Mouse (Mus musculus) hindbrain, embryonic 11.5 days (tissue): ENCODE results near the gene Slf2. TPM values are rescaled to one million over a fixed set of nuclear protein-coding genes. Genes with fewer than 3 reads are reported as not detected.

ENCODE experiments used
- ATAC-seq: fragments of 200-750 bp; cut with Nextera tagmentation; 2 replicates; pipeline ENCODE4 v1.8.0; 2017; ENCODE audit warnings: mild to moderate bottlenecking, moderate TSS enrichment, moderate library complexity; ENCODE audit not compliant: low FRiP score
- DNase-seq: peaks from one replicate; pipeline ENCODE4 v3.0.0-alpha.2; 2015; ENCODE audit warnings: low spot score
- H3K27ac ChIP-seq: fragments of 300-500 bp; sonication (generic); 2 replicates; pipeline ENCODE4 v1.5.1; 2014; ENCODE audit warnings: mild to moderate bottlenecking, low read depth, low read length
- H3K27me3 ChIP-seq: fragments of 300-500 bp; sonication (generic); 2 replicates; pipeline ENCODE4 v1.6.1; 2014; ENCODE audit warnings: mild to moderate bottlenecking, low read length, moderate library complexity, mixed read lengths; ENCODE audit not compliant: control insufficient read depth, insufficient read depth
- H3K36me3 ChIP-seq: fragments of 300-500 bp; sonication (generic); 2 replicates; pipeline ENCODE4 v1.6.1; 2014; ENCODE audit warnings: mild to moderate bottlenecking, low read length, moderate library complexity, mixed read lengths; ENCODE audit not compliant: control insufficient read depth, insufficient read depth
- H3K4me1 ChIP-seq: fragments of 300-500 bp; sonication (generic); replicated peaks from 2 replicates; pipeline ENCODE4 v1.6.1; 2014; ENCODE audit warnings: low read length, mixed read lengths; ENCODE audit not compliant: control insufficient read depth, insufficient read depth
- H3K4me2 ChIP-seq: fragments of 300-500 bp; sonication (generic); replicated peaks from 2 replicates; pipeline ENCODE4 v1.6.1; 2014; ENCODE audit warnings: mild to moderate bottlenecking, low read depth, low read length
- H3K4me3 ChIP-seq: fragments of 300-500 bp; sonication (generic); 2 replicates; pipeline ENCODE4 v1.5.1; 2014; ENCODE audit warnings: low read depth, low read length
- H3K9ac ChIP-seq: fragments of 300-500 bp; sonication (generic); 2 replicates; pipeline ENCODE4 v1.6.1; 2014; ENCODE audit warnings: low read depth, low read length
- H3K9me3 ChIP-seq: fragments of 300-500 bp; sonication (generic); 2 replicates; pipeline ENCODE4 v1.6.1; 2016; ENCODE audit warnings: low read length; ENCODE audit not compliant: control insufficient read depth
- WGBS: fragments of 180-500 bp; shearing (Covaris S2); extraction: QIAGEN DNeasy Blood & Tissue Kit; methylation state at CpG from one replicate; pipeline ENCODE4 v1.1.7; 2014; 5-methylcytosine and 5-hydroxymethylcytosine counted together
- polyA plus RNA-seq: library from polyadenylated mRNA; unstranded; fragments of >200 nt; fragmentation: Nextera tagmentation; extraction: Ambion mirVana; gene quantifications from 2 replicates; pipeline ENCODE4 v1.2.1, GENCODE M21; 2014

The Slf2 gene
- polyA plus RNA-seq, 1 experiment from 2014 or later: 44.7 TPM

- H3K36me3 ChIP-seq: no peaks in the 10 kb centered on the region
- no peaks in the 10 kb centered on the region; the same call in 1 of the 2 replicates for H3K4me1 ChIP-seq
- H3K27me3 ChIP-seq: no peaks in the 10 kb centered on the region; the same call in 1 of the 2 replicates
- no peak for ATAC-seq
- no peak for DNase-seq
- H3K4me2 ChIP-seq: no peak overlapping the region
- H3K9ac ChIP-seq: no peak overlapping the region
- no peaks in the 10 kb centered on the region for H3K9me3 ChIP-seq
- no peak overlapping the region for H3K4me3 ChIP-seq
- no peak overlapping the region for H3K27ac ChIP-seq
- WGBS: 66% methylated on average over 6 of the region's 6 CpGs
Observed at GRCm38 (mm10) chr19:44903343-44904000, 27.5 kb upstream of the Slf2 start.

GRCm38 (mm10) chr19:44904141-44904720 is 26.7 kb upstream of the Slf2 start:
- DNase-seq (no peak), ATAC-seq (no peak)
- WGBS: 35% methylated on average over 6 of the region's 6 CpGs
- Histone ChIP-seq H3K27ac (no peak overlapping the region), H3K27me3 (no peaks in the 10 kb centered on the region; the same call in 1 of the 2 replicates), H3K4me2 (no peak overlapping the region), H3K36me3 (no peaks in the 10 kb centered on the region), H3K4me3 (no peak overlapping the region), H3K9me3 (no peaks in the 10 kb centered on the region), H3K4me1 (no peaks in the 10 kb centered on the region; the same call in 1 of the 2 replicates), H3K9ac (no peak overlapping the region)

- no peaks in the 10 kb centered on the region; the same call in 1 of the 2 replicates for H3K4me1 ChIP-seq
Observed at GRCm38 (mm10) chr19:44905316-44905715, 25.6 kb upstream of the Slf2 start.

GRCm38 (mm10) chr19:44907851-44908690 is 22.9 kb upstream of the Slf2 start:
- no peak overlapping the region for H3K27ac ChIP-seq
- no peak for ATAC-seq

More at GRCm38 (mm10) chr19:44905316-44905715, 25.6 kb upstream of the Slf2 start:
- DNase-seq (no peak), ATAC-seq (no peak)
- no peak overlapping the region for H3K4me3 ChIP-seq
- H3K9me3 ChIP-seq: no peaks in the 10 kb centered on the region
- WGBS: 22% methylated on average over 4 of the region's 4 CpGs
- H3K27me3 ChIP-seq: no peaks in the 10 kb centered on the region; the same call in 1 of the 2 replicates
- no peak overlapping the region for H3K4me2 ChIP-seq
- H3K36me3 ChIP-seq: no peaks in the 10 kb centered on the region
- no peak overlapping the region for H3K27ac ChIP-seq
- H3K9ac ChIP-seq: no peak overlapping the region

GRCm38 (mm10) chr19:44908836-44909460 is 22.0 kb upstream of the Slf2 start:
- no peak for ATAC-seq
- 62% methylated on average over 11 of the region's 11 CpGs for WGBS

More at GRCm38 (mm10) chr19:44907851-44908690, 22.9 kb upstream of the Slf2 start:
- DNase-seq: no peak
- no peaks in the 10 kb centered on the region for H3K36me3 ChIP-seq
- H3K9ac ChIP-seq: no peak overlapping the region
- 49% methylated on average over 15 of the region's 15 CpGs for WGBS
- H3K4me3 ChIP-seq: no peak overlapping the region
- H3K27me3 ChIP-seq: no peaks in the 10 kb centered on the region; the same call in 1 of the 2 replicates
- no peaks in the 10 kb centered on the region for H3K4me1 ChIP-seq
- H3K9me3 ChIP-seq: no peaks in the 10 kb centered on the region
- H3K4me2 ChIP-seq: no peak overlapping the region

GRCm38 (mm10) chr19:44914481-44915249 is 16.3 kb upstream of the Slf2 start:
- DNase-seq (no peak), ATAC-seq (no peak)
- no peaks in the 10 kb centered on the region for H3K4me1 ChIP-seq
- no peak overlapping the region for H3K27ac ChIP-seq
- 65% methylated on average over 10 of the region's 10 CpGs for WGBS
- no peak overlapping the region for H3K4me2 ChIP-seq
- H3K36me3 ChIP-seq: no peaks in the 10 kb centered on the region
- H3K9ac ChIP-seq: no peak overlapping the region
- H3K4me3 ChIP-seq: no peak overlapping the region
- H3K27me3 ChIP-seq: no peaks in the 10 kb centered on the region
- H3K9me3 ChIP-seq: no peaks in the 10 kb centered on the region

More at GRCm38 (mm10) chr19:44908836-44909460, 22.0 kb upstream of the Slf2 start:
- no peaks in the 10 kb centered on the region; the same call in 1 of the 2 replicates for H3K27me3 ChIP-seq
- no peaks in the 10 kb centered on the region for H3K36me3 ChIP-seq
- no peak overlapping the region for H3K4me2 ChIP-seq
- H3K27ac ChIP-seq: no peak overlapping the region
- H3K4me1 ChIP-seq: no peaks in the 10 kb centered on the region
- no peak for DNase-seq
- H3K9ac ChIP-seq: no peak overlapping the region
- no peak overlapping the region for H3K4me3 ChIP-seq
- no peaks in the 10 kb centered on the region for H3K9me3 ChIP-seq

GRCm38 (mm10) chr19:44918171-44918570 is 12.8 kb upstream of the Slf2 start:
- Histone ChIP-seq H3K4me1 (no peaks in the 10 kb centered on the region), H3K4me3 (no peak overlapping the region), H3K27ac (no peak overlapping the region), H3K4me2 (no peak overlapping the region), H3K9me3 (no peaks in the 10 kb centered on the region), H3K9ac (no peak overlapping the region), H3K27me3 (no peaks in the 10 kb centered on the region), H3K36me3 (no peaks in the 10 kb centered on the region)
- ATAC-seq (no peak), DNase-seq (no peak)
- 87% methylated on average over 6 of the region's 6 CpGs for WGBS
